Mouse (Mus musculus): ENCODE measurements at regions not wholly inside any gene's neighbourhood (a gene's known extent, or its start where the extent isn't known, plus 50 kb on each side); places are given as distances from the start of the nearest gene placed in this dataset.

- no peak for DNase-seq (ENCODE audit: low read depth, low spot score)
Observed at GRCm38 (mm10) chr16:21359459-21359858, 63.5 kb upstream of the Vps8 start.

- no peak for DNase-seq (ENCODE audit: low read depth, low spot score)
Observed at GRCm38 (mm10) chr16:21361406-21361805, 61.5 kb upstream of the Vps8 start.

GRCm38 (mm10) chr16:21362663-21363367, 60.1 kb upstream of the Vps8 start:
- DNase-seq (ENCODE audit: low read depth, low spot score) = no peak

- no peak for DNase-seq (ENCODE audit: low read depth, low spot score)
Observed at GRCm38 (mm10) chr16:21364885-21365284, 58.0 kb upstream of the Vps8 start.

GRCm38 (mm10) chr16:21367449-21367848, 55.5 kb upstream of the Vps8 start:
- no peak for DNase-seq (ENCODE audit: low read depth, low spot score)

GRCm38 (mm10) chr16:21368821-21369220, 54.1 kb upstream of the Vps8 start:
- DNase-seq (ENCODE audit: low read depth, low spot score) = no peak

- DNase-seq (ENCODE audit: low read depth, low spot score) = no peak
Observed at GRCm38 (mm10) chr16:21369569-21370512, 53.1 kb upstream of the Vps8 start.
